Mouse (Mus musculus) stomach, embryonic 15.5 days (tissue): ENCODE measurements around the gene Cxcl13. TPM values are rescaled to one million over a fixed set of nuclear protein-coding genes. Genes with fewer than 3 reads are reported as not detected.
"Not testable (repeated sequence)": the region's sequence is repeated elsewhere in the genome, so short reads cannot be mapped to it uniquely, and the experiment has no call there.

Experiments used
- ATAC-seq: fragments of 200-750 bp; cut with Nextera tagmentation; 2 replicates; pipeline ENCODE4 v1.8.0; 2017; ENCODE audit warnings: low read depth, moderate number of reproducible peaks, moderate TSS enrichment; ENCODE audit not compliant: insufficient read depth, low FRiP score
- H3K27ac ChIP-seq: fragments of 300-500 bp; sonication (generic); 2 replicates; pipeline ENCODE4 v1.5.1; 2015; ENCODE audit warnings: mild to moderate bottlenecking, inconsistent platforms
- H3K27me3 ChIP-seq: fragments of 300-500 bp; sonication (generic); replicated peaks from 2 replicates; pipeline ENCODE4 v1.6.1; 2015; ENCODE audit warnings: inconsistent platforms
- H3K36me3 ChIP-seq: fragments of 300-500 bp; sonication (generic); 2 replicates; pipeline ENCODE4 v1.6.1; 2015; ENCODE audit warnings: inconsistent platforms
- H3K4me1 ChIP-seq: fragments of 300-500 bp; sonication (generic); 2 replicates; pipeline ENCODE4 v1.6.1; 2015; ENCODE audit warnings: inconsistent platforms
- H3K4me2 ChIP-seq: fragments of 300-500 bp; sonication (generic); 2 replicates; pipeline ENCODE4 v1.6.1; 2015; ENCODE audit warnings: mild to moderate bottlenecking, inconsistent platforms
- H3K4me3 ChIP-seq: fragments of 300-500 bp; sonication (generic); replicated peaks from 2 replicates; pipeline ENCODE4 v1.5.1; 2015; ENCODE audit warnings: inconsistent platforms
- H3K9ac ChIP-seq: fragments of 300-500 bp; sonication (generic); 2 replicates; pipeline ENCODE4 v1.6.1; 2015; ENCODE audit warnings: inconsistent platforms
- H3K9me3 ChIP-seq: fragments of 300-500 bp; sonication (generic); 2 replicates; pipeline ENCODE4 v1.6.1; 2016; ENCODE audit warnings: inconsistent platforms
- WGBS: fragments of 180-500 bp; shearing (Covaris S2); methylation state at CpG from one replicate; pipeline ENCODE4 v1.1.7; 2015; 5-methylcytosine and 5-hydroxymethylcytosine counted together
- polyA plus RNA-seq: library from polyadenylated mRNA; unstranded; fragments of >200 nt; fragmentation: Nextera tagmentation; extraction: Ambion mirVana; gene quantifications from 2 replicates; pipeline ENCODE4 v1.2.1, GENCODE M21; 2015

Gene Cxcl13
- polyA plus RNA-seq, 1 experiment from 2014 or later: 31.9 TPM

GRCm38 (mm10) chr5:95945120-95945519 is 11.6 kb upstream of the Cxcl13 start:
- no peak overlapping the region for H3K27ac ChIP-seq

GRCm38 (mm10) chr5:95946344-95946743 is 10.4 kb upstream of the Cxcl13 start:
- Histone ChIP-seq H3K36me3 (no peaks in the 10 kb centered on the region), H3K27ac (no peak overlapping the region), H3K4me1 (no peaks in the 10 kb centered on the region), H3K27me3 (no peaks in the 10 kb centered on the region), H3K4me2 (no peak overlapping the region), H3K4me3 (no peak overlapping the region), H3K9me3 (no peaks in the 10 kb centered on the region), H3K9ac (no peak overlapping the region)
- no peak for ATAC-seq
- WGBS: 66% methylated on average over 2 of the region's 2 CpGs

More at GRCm38 (mm10) chr5:95945120-95945519, 11.6 kb upstream of the Cxcl13 start:
- no peaks in the 10 kb centered on the region for H3K27me3 ChIP-seq
- WGBS: 42% methylated on average over 3 of the region's 3 CpGs
- H3K36me3 ChIP-seq: no peaks in the 10 kb centered on the region
- no peaks in the 10 kb centered on the region for H3K4me1 ChIP-seq
- H3K4me2 ChIP-seq: no peak overlapping the region
- no peak overlapping the region for H3K9ac ChIP-seq
- no peaks in the 10 kb centered on the region for H3K9me3 ChIP-seq
- no peak overlapping the region for H3K4me3 ChIP-seq
- no peak for ATAC-seq

- no peak for ATAC-seq
- Histone ChIP-seq H3K36me3 (no peaks in the 10 kb centered on the region), H3K9ac (no peak overlapping the region), H3K4me2 (no peak overlapping the region), H3K27ac (no peak overlapping the region), H3K27me3 (no peaks in the 10 kb centered on the region), H3K4me3 (no peak overlapping the region), H3K9me3 (no peaks in the 10 kb centered on the region), H3K4me1 (no peaks in the 10 kb centered on the region)
- 73% methylated on average over 3 of the region's 3 CpGs for WGBS
These were observed 8.1 kb upstream of the Cxcl13 start for GRCm38 (mm10) chr5:95948641-95949040.

GRCm38 (mm10) chr5:95949946-95950701 is 6.6 kb upstream of the Cxcl13 start:
- no peaks in the 10 kb centered on the region for H3K4me1 ChIP-seq
- no peak overlapping the region for H3K4me3 ChIP-seq
- no peaks in the 10 kb centered on the region for H3K27me3 ChIP-seq
- H3K36me3 ChIP-seq: no peaks in the 10 kb centered on the region
- H3K9ac ChIP-seq: no peak overlapping the region
- no peaks in the 10 kb centered on the region for H3K9me3 ChIP-seq
- 11% methylated on average over 19 of the region's 19 CpGs for WGBS
- H3K4me2 ChIP-seq: no peak overlapping the region
- ATAC-seq: no peak
- H3K27ac ChIP-seq: no peak overlapping the region

- no peak overlapping the region for H3K9ac ChIP-seq
These were observed 8.2 kb downstream of the Cxcl13 start for GRCm38 (mm10) chr5:95964940-95965339.

GRCm38 (mm10) chr5:95966621-95967020 is 9.9 kb downstream of the Cxcl13 start:
- no peak overlapping the region for H3K27ac ChIP-seq
- H3K4me2 ChIP-seq: no peak overlapping the region
- ATAC-seq: no peak
- no peak overlapping the region for H3K9ac ChIP-seq
- H3K4me3 ChIP-seq: no peak overlapping the region
- H3K27me3 ChIP-seq: no peaks in the 10 kb centered on the region
- H3K4me1 ChIP-seq: no peaks in the 10 kb centered on the region
- H3K36me3 ChIP-seq: no peaks in the 10 kb centered on the region
- WGBS: 22% methylated on average over 2 of the region's 2 CpGs
- H3K9me3 ChIP-seq: no peaks in the 10 kb centered on the region

More at GRCm38 (mm10) chr5:95964940-95965339, 8.2 kb downstream of the Cxcl13 start:
- H3K4me1 ChIP-seq: no peaks in the 10 kb centered on the region
- no peaks in the 10 kb centered on the region for H3K27me3 ChIP-seq
- H3K4me3 ChIP-seq: no peak overlapping the region
- ATAC-seq: no peak
- H3K4me2 ChIP-seq: no peak overlapping the region
- no peak overlapping the region for H3K27ac ChIP-seq
- H3K36me3 ChIP-seq: no peaks in the 10 kb centered on the region
- 25% methylated on average over 2 of the region's 2 CpGs for WGBS
- H3K9me3 ChIP-seq: no peaks in the 10 kb centered on the region

- H3K9me3 ChIP-seq: no peaks in the 10 kb centered on the region
- H3K27ac ChIP-seq: no peak overlapping the region
- no peak overlapping the region for H3K4me3 ChIP-seq
- no peak overlapping the region for H3K9ac ChIP-seq
- ATAC-seq: no peak
- no peaks in the 10 kb centered on the region for H3K27me3 ChIP-seq
- H3K4me1 ChIP-seq: no peaks in the 10 kb centered on the region
- WGBS: 30% methylated on average over 6 of the region's 6 CpGs
- no peaks in the 10 kb centered on the region for H3K36me3 ChIP-seq
- no peak overlapping the region for H3K4me2 ChIP-seq
These were observed 14.1 kb downstream of the Cxcl13 start for GRCm38 (mm10) chr5:95970845-95971244.

- H3K27ac ChIP-seq: no peak overlapping the region
- no peaks in the 10 kb centered on the region for H3K9me3 ChIP-seq
- H3K27me3 ChIP-seq: no peaks in the 10 kb centered on the region
- H3K9ac ChIP-seq: no peak overlapping the region
- no peak overlapping the region for H3K4me3 ChIP-seq
- ATAC-seq: no peak
- H3K4me2 ChIP-seq: no peak overlapping the region
- 76% methylated on average over 3 of the region's 3 CpGs for WGBS
- H3K36me3 ChIP-seq: no peaks in the 10 kb centered on the region
- no peaks in the 10 kb centered on the region for H3K4me1 ChIP-seq
These were observed 15.5 kb downstream of the Cxcl13 start for GRCm38 (mm10) chr5:95972208-95972607.

GRCm38 (mm10) chr5:95973806-95974205 is 17.1 kb downstream of the Cxcl13 start:
- 39% methylated on average over 34 of the region's 34 CpGs for WGBS
- not testable (repeated sequence) for ATAC-seq, H3K4me3 ChIP-seq, H3K9ac ChIP-seq, H3K4me1 ChIP-seq, H3K27ac ChIP-seq, H3K36me3 ChIP-seq, H3K27me3 ChIP-seq, H3K9me3 ChIP-seq
- peak overlapping the region; percentile 44 for H3K4me2 ChIP-seq

GRCm38 (mm10) chr5:95976299-95976698 is 19.5 kb downstream of the Cxcl13 start:
- Histone ChIP-seq H3K27me3 (no peaks in the 10 kb centered on the region), H3K4me3 (no peak overlapping the region), H3K4me1 (no peaks in the 10 kb centered on the region), H3K9ac (no peak overlapping the region), H3K36me3 (no peaks in the 10 kb centered on the region), H3K27ac (no peak overlapping the region), H3K9me3 (no peaks in the 10 kb centered on the region), H3K4me2 (no peak overlapping the region)
- ATAC-seq: no peak
- 70% methylated on average over 1 of the region's 1 CpGs for WGBS

- Histone ChIP-seq H3K9ac (no peak overlapping the region), H3K4me2 (no peak overlapping the region), H3K27ac (no peak overlapping the region), H3K4me1 (no peaks in the 10 kb centered on the region), H3K27me3 (no peaks in the 10 kb centered on the region), H3K9me3 (no peaks in the 10 kb centered on the region), H3K36me3 (no peaks in the 10 kb centered on the region), H3K4me3 (no peak overlapping the region)
- no peak for ATAC-seq
- WGBS: 42% methylated on average over 5 of the region's 5 CpGs
These were observed 27.2 kb downstream of the Cxcl13 start for GRCm38 (mm10) chr5:95983797-95984486.
